Mouse (Mus musculus) stomach, postnatal 0 days (tissue): ENCODE results near the gene Lbhd2. TPM values are rescaled to one million over a fixed set of nuclear protein-coding genes. Genes with fewer than 3 reads are reported as not detected.
A peak's percentile ranks its signal among the peaks of the same experiment; 100 is the strongest.

ENCODE experiments used
- ATAC-seq: fragments of 200-750 bp; cut with Nextera tagmentation; 2 replicates; pipeline ENCODE4 v1.8.0; 2017; ENCODE audit not compliant: low FRiP score, low TSS enrichment
- DNase-seq: peaks from one replicate; pipeline ENCODE4 v3.0.0-alpha.2; 2016; ENCODE audit warnings: low spot score
- H3K27ac ChIP-seq: fragments of 300-500 bp; sonication (generic); replicated peaks from 2 replicates; pipeline ENCODE4 v1.5.1; 2014; ENCODE audit warnings: mild to moderate bottlenecking, control low read depth
- H3K27me3 ChIP-seq: fragments of 300-500 bp; sonication (generic); 2 replicates; pipeline ENCODE4 v1.6.1; 2014; ENCODE audit warnings: low read length; ENCODE audit not compliant: control insufficient read depth, insufficient read depth
- H3K36me3 ChIP-seq: fragments of 300-500 bp; sonication (generic); 2 replicates; pipeline ENCODE4 v1.6.1; 2014; ENCODE audit warnings: low read length, mixed read lengths; ENCODE audit not compliant: control insufficient read depth, insufficient read depth
- H3K4me1 ChIP-seq: fragments of 300-500 bp; sonication (generic); replicated peaks from 2 replicates; pipeline ENCODE4 v1.6.1; 2014; ENCODE audit warnings: antibody characterized with exemption; ENCODE audit not compliant: control insufficient read depth, insufficient read depth
- H3K4me2 ChIP-seq: fragments of 300-500 bp; sonication (generic); replicated peaks from 2 replicates; pipeline ENCODE4 v1.6.1; 2014; ENCODE audit warnings: low read depth, mild to moderate bottlenecking, control low read depth, moderate library complexity
- H3K4me3 ChIP-seq: fragments of 300-500 bp; sonication (generic); 2 replicates; pipeline ENCODE4 v1.5.1; 2014; ENCODE audit warnings: low read depth, low read length, control low read depth
- H3K9ac ChIP-seq: fragments of 300-500 bp; sonication (generic); 2 replicates; pipeline ENCODE4 v1.6.1; 2014; ENCODE audit warnings: mild to moderate bottlenecking, low read length, control low read depth, mixed read lengths
- H3K9me3 ChIP-seq: fragments of 300-500 bp; sonication (generic); 2 replicates; pipeline ENCODE4 v1.6.1; 2016; ENCODE audit warnings: low read length; ENCODE audit not compliant: control insufficient read depth
- CTCF ChIP-seq: IDR thresholded peaks from 2 replicates; pipeline ENCODE4 v1.5.1; 2016; ENCODE audit warnings: antibody characterized with exemption, low read depth, mild to moderate bottlenecking, moderate library complexity
- EP300 ChIP-seq: optimal IDR thresholded peaks from 2 replicates; pipeline ENCODE3; 2016; ENCODE audit warnings: antibody characterized with exemption
- WGBS: fragments of 180-500 bp; shearing (Covaris S2); extraction: QIAGEN DNeasy Blood & Tissue Kit; methylation state at CpG from one replicate; pipeline ENCODE4 v1.1.7; 2014; 5-methylcytosine and 5-hydroxymethylcytosine counted together
- polyA plus RNA-seq: library from polyadenylated mRNA; unstranded; fragments of >200 nt; fragmentation: Nextera tagmentation; extraction: Ambion mirVana; gene quantifications from 2 replicates; pipeline ENCODE4 v1.2.1, GENCODE M21; 2015

The Lbhd2 gene
- polyA plus RNA-seq, 1 experiment from 2014 or later = 2.2 TPM

DNA sequence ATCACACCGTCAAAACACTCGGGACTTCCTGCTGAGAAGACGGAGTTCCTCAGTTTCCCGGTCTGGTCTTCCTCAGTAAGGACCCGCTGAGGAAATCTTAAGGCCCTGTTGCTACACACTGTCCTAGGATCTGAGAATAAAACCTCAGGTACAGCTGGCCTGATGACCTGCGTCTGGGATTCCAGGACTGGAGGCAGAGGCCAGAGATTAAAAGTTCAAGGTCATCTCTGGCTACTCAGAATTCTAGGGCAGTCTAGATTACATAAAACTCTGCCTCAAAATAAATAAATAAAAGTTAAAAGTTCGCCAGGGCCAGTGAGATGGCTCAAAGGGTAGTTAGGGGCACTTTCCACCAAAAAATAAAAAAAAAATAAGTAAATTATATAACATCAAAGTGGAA lies 34.7 kb upstream of the Lbhd2 start:
- Histone ChIP-seq H3K4me2 (no peak overlapping the region), H3K9me3 (no peaks in the 10 kb centered on the region), H3K27ac (no peak overlapping the region), H3K4me3 (no peak overlapping the region), H3K4me1 (peaks cover 6% of the 10 kb centered on the region), H3K27me3 (no peaks in the 10 kb centered on the region), H3K36me3 (no peaks in the 10 kb centered on the region), H3K9ac (no peak overlapping the region)
- TF ChIP-seq CTCF (no peak), EP300 (no peak)
- ATAC-seq (no peak), DNase-seq (no peak)
- 77% methylated on average over 7 of the region's 7 CpGs for WGBS

DNA sequence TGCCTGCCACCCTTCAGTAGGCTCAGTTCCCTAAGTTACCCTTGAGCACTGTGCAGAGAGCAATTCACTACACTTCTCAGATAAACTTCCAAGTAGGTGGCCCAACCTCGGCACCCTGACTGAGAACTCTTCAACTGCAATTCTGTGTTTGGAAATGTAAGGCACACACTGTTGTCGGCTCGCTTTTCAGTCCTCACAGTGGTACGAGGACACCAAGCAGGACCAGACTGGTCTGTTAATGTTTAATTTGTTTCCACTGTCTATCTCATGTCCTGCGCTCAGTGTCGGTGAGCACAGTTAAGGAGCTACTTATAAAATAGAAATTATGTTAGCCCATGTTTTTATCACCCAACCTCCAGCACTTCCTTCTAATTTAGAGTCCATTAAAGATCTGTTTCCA lies 33.2 kb upstream of the Lbhd2 start:
- Histone ChIP-seq H3K36me3 (no peaks in the 10 kb centered on the region), H3K9ac (no peak overlapping the region), H3K27ac (no peak overlapping the region), H3K27me3 (no peaks in the 10 kb centered on the region), H3K9me3 (no peaks in the 10 kb centered on the region), H3K4me2 (no peak overlapping the region), H3K4me1 (no peaks in the 10 kb centered on the region; the same call in none of the 2 replicates), H3K4me3 (no peak overlapping the region)
- TF ChIP-seq CTCF (no peak), EP300 (no peak)
- WGBS = 46% methylated on average over 6 of the region's 6 CpGs
- DNase-seq (no peak), ATAC-seq (no peak)

DNA sequence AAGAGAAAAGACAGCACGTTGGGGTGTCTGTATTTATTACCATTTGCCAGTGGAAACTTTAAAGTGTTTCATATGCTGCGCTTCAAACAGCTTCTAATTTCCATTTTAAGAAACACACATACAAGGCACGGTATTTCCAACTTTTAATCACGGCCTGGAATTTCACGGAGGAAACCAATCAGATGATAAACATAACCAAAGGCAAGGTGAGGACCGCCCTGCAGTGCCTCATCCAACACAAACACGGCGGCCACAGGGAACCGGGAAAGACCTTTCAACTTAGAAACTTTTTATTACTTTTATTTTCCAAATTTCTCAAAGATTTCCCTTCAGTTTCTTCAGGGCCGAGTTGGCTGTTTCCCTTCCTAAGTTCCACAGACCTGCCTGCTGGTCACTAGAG lies 31.9 kb upstream of the Lbhd2 start:
- H3K27me3 ChIP-seq = no peaks in the 10 kb centered on the region
- H3K4me3 ChIP-seq = peak overlapping the region; percentile 97
- DNase-seq = peak; percentile 37
- TF ChIP-seq EP300 (no peak), CTCF (no peak)
- H3K27ac ChIP-seq = 0 out of 2 replicates have a peak overlapping the region, but pooled peaks have one; percentile 35
- no peaks in the 10 kb centered on the region; the same call in 1 of the 2 replicates for H3K4me1 ChIP-seq
- H3K4me2 ChIP-seq = peak overlapping the region; percentile 73
- H3K9me3 ChIP-seq = no peaks in the 10 kb centered on the region
- H3K9ac ChIP-seq = no peak overlapping the region
- 30% methylated on average over 10 of the region's 10 CpGs for whole genome bisulfite sequencing
- H3K36me3 ChIP-seq = no peaks in the 10 kb centered on the region
- ATAC-seq = no peak

DNA sequence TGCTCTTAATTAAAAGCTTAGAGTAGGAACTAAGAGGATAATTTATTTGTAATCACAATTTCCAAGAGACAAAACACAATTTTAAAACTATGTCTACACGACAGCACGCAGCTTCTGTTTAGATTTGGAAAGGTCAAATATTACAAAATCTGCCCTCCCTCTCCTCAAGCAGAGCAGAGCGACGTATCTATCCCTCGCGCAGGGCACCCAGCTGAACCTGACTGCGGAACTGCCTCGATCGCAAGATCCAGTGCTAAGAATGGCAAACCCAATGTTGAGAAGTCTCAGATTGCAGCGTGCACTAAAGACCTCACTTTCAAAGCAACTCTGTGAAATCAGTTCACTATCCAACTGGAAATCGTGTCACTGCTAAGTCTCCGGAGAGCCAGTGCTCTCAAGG lies 31.1 kb upstream of the Lbhd2 start:
- WGBS = 17% methylated on average over 12 of the region's 12 CpGs
- Histone ChIP-seq H3K9ac (peak overlapping the region; percentile 65), H3K4me1 (no peaks in the 10 kb centered on the region; the same call in 1 of the 2 replicates), H3K9me3 (no peaks in the 10 kb centered on the region), H3K4me3 (peak overlapping the region; percentile 97), H3K27me3 (no peaks in the 10 kb centered on the region), H3K4me2 (peak overlapping the region; percentile 73), H3K27ac (peak overlapping the region; percentile 98), H3K36me3 (no peaks in the 10 kb centered on the region)
- ATAC-seq (no peak), DNase-seq (no peak)
- TF ChIP-seq EP300 (no peak), CTCF (no peak)

DNA sequence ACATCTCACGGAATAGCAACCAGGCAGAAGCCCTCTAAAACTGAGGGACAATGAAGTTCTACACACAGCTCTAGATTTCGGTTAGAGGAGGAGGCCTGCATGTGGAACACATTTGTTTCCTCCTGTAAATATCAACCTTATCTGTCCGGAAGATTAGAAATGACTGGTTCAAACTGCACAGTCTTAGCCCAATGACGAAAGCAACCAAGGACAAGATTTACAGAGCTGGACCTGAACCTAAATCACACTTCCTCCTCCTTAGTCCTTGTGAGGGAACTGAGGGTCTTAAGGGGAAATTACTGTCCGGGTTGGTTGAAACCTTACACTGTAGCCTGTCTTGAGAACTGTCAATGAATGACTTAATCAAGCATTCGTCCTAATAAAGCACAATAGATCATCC lies 30.6 kb upstream of the Lbhd2 start:
- TF ChIP-seq CTCF = no peak
- no peak for TF ChIP-seq EP300
- Histone ChIP-seq H3K27ac (peak overlapping the region; percentile 98), H3K36me3 (no peaks in the 10 kb centered on the region), H3K4me3 (peak overlapping the region; percentile 97), H3K4me1 (no peaks in the 10 kb centered on the region; the same call in 1 of the 2 replicates), H3K9me3 (no peaks in the 10 kb centered on the region), H3K9ac (peak overlapping the region; percentile 97), H3K4me2 (peak overlapping the region; percentile 73), H3K27me3 (no peaks in the 10 kb centered on the region)
- 6% methylated on average over 6 of the region's 6 CpGs for WGBS
- DNase-seq = no peak
- ATAC-seq = no peak

DNA sequence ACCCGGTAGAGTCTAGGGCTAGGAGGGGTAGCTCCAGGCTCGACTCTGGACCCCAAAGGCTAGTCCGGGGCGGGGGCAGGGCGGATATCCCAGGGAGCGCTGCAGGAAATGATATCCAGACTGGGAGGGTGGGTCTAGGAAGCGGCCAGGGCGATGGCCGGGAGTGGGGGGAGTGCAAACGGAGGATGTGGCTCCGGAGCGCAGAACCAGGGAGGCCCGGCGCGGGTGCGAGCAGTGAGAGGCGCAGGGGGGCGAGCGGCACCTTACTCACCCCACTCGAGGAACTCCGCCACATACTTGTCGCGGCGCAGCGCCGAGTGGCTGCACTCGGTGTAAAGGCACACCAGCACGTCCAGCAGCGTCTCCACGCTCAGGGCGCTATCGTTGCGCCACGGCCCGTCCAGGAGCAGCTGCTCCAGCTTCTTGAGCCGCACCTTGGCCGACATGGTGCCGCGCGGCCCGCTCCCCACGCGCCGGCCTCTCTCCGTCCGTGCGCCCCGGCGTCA lies 29.7 kb upstream of the Lbhd2 start:
- Histone ChIP-seq H3K4me2 (peak overlapping the region; percentile 73), H3K9ac (peak overlapping the region; percentile 97), H3K4me3 (peak overlapping the region; percentile 97), H3K9me3 (no peaks in the 10 kb centered on the region), H3K4me1 (no peaks in the 10 kb centered on the region; the same call in 1 of the 2 replicates), H3K36me3 (no peaks in the 10 kb centered on the region), H3K27ac (peak overlapping the region; percentile 98), H3K27me3 (no peaks in the 10 kb centered on the region)
- DNase-seq = peak; percentile 71
- WGBS = 0% methylated on average over 39 of the region's 49 CpGs
- ATAC-seq = peak; percentile 5
- TF ChIP-seq CTCF = no peak
- no peak for TF ChIP-seq EP300
